Mouse (Mus musculus): Measurements from ENCODE around the gene Mob3a.

DNA sequence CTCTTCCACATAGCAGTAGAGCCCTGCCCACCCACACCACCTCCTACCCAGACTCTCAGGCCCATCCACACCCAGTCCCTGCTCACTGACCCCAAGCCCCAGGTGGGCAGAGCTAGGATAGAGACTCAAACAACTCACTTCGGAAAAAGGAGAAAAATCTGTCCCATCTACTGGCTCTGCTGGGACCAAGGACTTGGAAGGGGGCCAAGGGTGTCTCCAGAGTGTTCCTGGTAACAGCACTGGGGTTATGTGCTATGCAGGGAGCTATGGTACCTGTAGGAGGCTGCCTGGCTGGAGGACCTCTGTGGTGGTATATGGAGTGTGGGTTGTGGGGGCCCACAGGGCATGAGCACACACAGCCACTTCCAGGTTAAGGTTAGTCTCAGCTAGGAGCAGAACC lies 15.5 kb upstream of the Mob3a start:
- TF ChIP-seq CTCF (IDR thresholded peaks at IDR 0.05; ENCODE audit: low read depth) (no peak), EP300 (IDR thresholded peaks at IDR 0.05; ENCODE audit: low read depth) (no peak)
